Mouse (Mus musculus): ENCODE data around the gene Rps6kc1.

DNA sequence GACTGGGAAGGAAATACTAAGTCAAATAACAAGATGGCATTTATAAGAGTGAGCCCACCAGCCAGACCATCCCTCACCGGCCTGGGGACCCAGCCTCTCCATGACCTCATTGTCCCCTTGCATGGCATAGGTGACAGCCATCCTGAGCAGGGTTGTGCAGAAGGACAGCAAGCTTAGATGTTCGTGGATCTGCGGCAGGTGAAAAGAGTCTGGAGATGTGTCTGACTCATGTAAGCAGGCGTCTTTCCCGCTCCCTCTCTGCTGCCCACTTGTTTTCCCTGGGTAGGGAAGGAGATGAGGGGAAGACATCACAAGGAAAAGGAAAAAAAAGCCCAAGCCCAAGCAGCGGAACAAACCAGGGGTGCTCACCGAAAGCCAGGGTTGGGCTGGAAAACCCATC lies 256.5 kb downstream of the Rps6kc1 start:
- TF ChIP-seq CTCF (IDR thresholded peaks at IDR 0.05; ENCODE audit: low read depth, low read length) (no peak), POLR2A (IDR thresholded peaks at IDR 0.05; ENCODE audit: insufficient read depth, low read length) (no peak), EP300 (IDR thresholded peaks at IDR 0.05; ENCODE audit: insufficient read depth, low read depth, low read length) (no peak)
